Mouse (Mus musculus) ES-Bruce4 (cell line): ENCODE results near the gene Zfp825. TPM values are rescaled to one million over a fixed set of nuclear protein-coding genes. Genes with fewer than 3 reads are reported as not detected.
"Not testable (repeated sequence)": the region's sequence is repeated elsewhere in the genome, so short reads cannot be mapped to it uniquely, and the experiment has no call there.

Source experiments
- H3K27ac ChIP-seq: 2 replicates; pipeline ENCODE4 v1.5.1; 2012; ENCODE audit warnings: low read length, inconsistent platforms; ENCODE audit not compliant: insufficient read depth
- H3K27me3 ChIP-seq: 2 replicates; pipeline ENCODE4 v1.6.1; 2012; ENCODE audit warnings: mild to moderate bottlenecking, low read length, inconsistent platforms; ENCODE audit not compliant: control insufficient read depth, poor library complexity, insufficient read depth, severe bottlenecking
- H3K36me3 ChIP-seq: 2 replicates; pipeline ENCODE4 v1.6.1; 2012; ENCODE audit warnings: inconsistent platforms, mild to moderate bottlenecking, low read length, moderate library complexity; ENCODE audit not compliant: control insufficient read depth, poor library complexity, insufficient read depth, severe bottlenecking
- H3K4me1 ChIP-seq: one replicate; pipeline ENCODE4 v1.8.1; 2011; ENCODE audit warnings: low read length; ENCODE audit not compliant: control insufficient read depth, insufficient read depth
- H3K4me3 ChIP-seq: 2 replicates; pipeline ENCODE4 v1.5.1; 2011; ENCODE audit warnings: low read depth, mild to moderate bottlenecking, low read length
- H3K9ac ChIP-seq: 2 replicates; pipeline ENCODE4 v1.6.1; 2012; ENCODE audit warnings: low read depth, mild to moderate bottlenecking, inconsistent platforms; ENCODE audit not compliant: poor library complexity, severe bottlenecking
- H3K9me3 ChIP-seq: replicated peaks from 2 replicates; pipeline ENCODE4 v1.6.1; 2012; ENCODE audit warnings: mild to moderate bottlenecking, low read length, inconsistent platforms; ENCODE audit not compliant: control insufficient read depth, poor library complexity, insufficient read depth, severe bottlenecking
- CTCF ChIP-seq: IDR thresholded peaks from one replicate; pipeline ENCODE4 v1.8.1; 2011; ENCODE audit warnings: low read depth, low read length
- EP300 ChIP-seq: IDR thresholded peaks from 2 replicates; pipeline ENCODE4 v1.6.1; 2011; ENCODE audit warnings: low read depth, low read length; ENCODE audit not compliant: insufficient read depth
- POLR2A ChIP-seq: IDR thresholded peaks from one replicate; pipeline ENCODE4 v1.8.1; 2011; ENCODE audit warnings: low read length; ENCODE audit not compliant: insufficient read depth
- polyA plus RNA-seq: library from polyadenylated mRNA; stranded (reverse); fragments of >200 nt; gene quantifications from 2 replicates; pipeline ENCODE4 v1.2.4, GENCODE M21; 2011; ENCODE audit warnings: low read depth; ENCODE audit not compliant: missing spikeins, insufficient read depth, insufficient read length

The Zfp825 gene
- polyA plus RNA-seq, result 18.7 and 24.5 TPM in 2 replicates

- TF ChIP-seq CTCF, result no peak
- TF ChIP-seq EP300, result 0 out of 2 replicates have a peak, but pooled peaks have one; percentile 27
- TF ChIP-seq POLR2A, result peak; percentile 39
- Histone ChIP-seq H3K4me1 (no peaks in the 10 kb centered on the region), H3K4me3 (peak within 1 kb of the TSS; percentile 98), H3K27me3 (no peaks in the 10 kb centered on the region), H3K27ac (peak within 1 kb of the TSS; percentile 92), H3K9ac (peak within 1 kb of the TSS; percentile 43), H3K9me3 (no peaks in the 10 kb centered on the region), H3K36me3 (no peaks in the 10 kb centered on the region)
These were observed at the start of gene Zfp825 for GRCm38 (mm10) chr13:74493911-74494679. Gene Zfp825, minus strand, starts transcription at chr13:74493992.

- not testable (repeated sequence) for H3K27me3 ChIP-seq, H3K36me3 ChIP-seq, H3K4me1 ChIP-seq, H3K27ac ChIP-seq, H3K9ac ChIP-seq, H3K4me3 ChIP-seq, H3K9me3 ChIP-seq
These were observed 41.6 kb upstream of the Zfp825 start for GRCm38 (mm10) chr13:74535418-74535817.

GRCm38 (mm10) chr13:74534864-74535263, 41.1 kb upstream of the Zfp825 start:
- not testable (repeated sequence) for H3K9ac ChIP-seq, H3K9me3 ChIP-seq, H3K27ac ChIP-seq, H3K4me1 ChIP-seq, H3K36me3 ChIP-seq, H3K27me3 ChIP-seq, H3K4me3 ChIP-seq
- peak; percentile 2 for TF ChIP-seq CTCF

- H3K4me3 ChIP-seq, result peak overlapping the region; percentile 9; the same call in 1 of the 2 replicates
- TF ChIP-seq CTCF (no peak), EP300 (no peak), POLR2A (no peak)
- no peak overlapping the region for H3K27ac ChIP-seq
- H3K9ac ChIP-seq, result no peak overlapping the region
- H3K9me3 ChIP-seq, result no peaks in the 10 kb centered on the region
- no peaks in the 10 kb centered on the region for H3K27me3 ChIP-seq
- no peaks in the 10 kb centered on the region for H3K36me3 ChIP-seq
- H3K4me1 ChIP-seq, result no peaks in the 10 kb centered on the region
These were observed 40.3 kb upstream of the Zfp825 start for GRCm38 (mm10) chr13:74534096-74534495.

GRCm38 (mm10) chr13:74531251-74531650, 37.5 kb upstream of the Zfp825 start:
- not testable (repeated sequence) for H3K36me3 ChIP-seq, H3K4me1 ChIP-seq, H3K27ac ChIP-seq, H3K4me3 ChIP-seq, H3K9ac ChIP-seq, H3K27me3 ChIP-seq, H3K9me3 ChIP-seq

- H3K9ac ChIP-seq, H3K9me3 ChIP-seq, H3K4me1 ChIP-seq, H3K36me3 ChIP-seq, H3K4me3 ChIP-seq, H3K27ac ChIP-seq, H3K27me3 ChIP-seq: not testable (repeated sequence)
These were observed 35.6 kb upstream of the Zfp825 start for GRCm38 (mm10) chr13:74529372-74529715.

GRCm38 (mm10) chr13:74528519-74529371, 35.0 kb upstream of the Zfp825 start:
- not testable (repeated sequence) for H3K36me3 ChIP-seq, H3K9ac ChIP-seq, H3K27me3 ChIP-seq, H3K9me3 ChIP-seq, H3K4me3 ChIP-seq, H3K4me1 ChIP-seq, H3K27ac ChIP-seq
